Mouse (Mus musculus) forelimb bud, embryonic 11.5 days (tissue): ENCODE results near the gene Msl1.
A peak's percentile ranks its signal among the peaks of the same experiment; 100 is the strongest.

Source experiments
- DNase-seq: peaks from one replicate; pipeline ENCODE4 v3.0.0-alpha.2; 2012; ENCODE audit warnings: low read depth, low spot score

The Msl1 gene

DNA sequence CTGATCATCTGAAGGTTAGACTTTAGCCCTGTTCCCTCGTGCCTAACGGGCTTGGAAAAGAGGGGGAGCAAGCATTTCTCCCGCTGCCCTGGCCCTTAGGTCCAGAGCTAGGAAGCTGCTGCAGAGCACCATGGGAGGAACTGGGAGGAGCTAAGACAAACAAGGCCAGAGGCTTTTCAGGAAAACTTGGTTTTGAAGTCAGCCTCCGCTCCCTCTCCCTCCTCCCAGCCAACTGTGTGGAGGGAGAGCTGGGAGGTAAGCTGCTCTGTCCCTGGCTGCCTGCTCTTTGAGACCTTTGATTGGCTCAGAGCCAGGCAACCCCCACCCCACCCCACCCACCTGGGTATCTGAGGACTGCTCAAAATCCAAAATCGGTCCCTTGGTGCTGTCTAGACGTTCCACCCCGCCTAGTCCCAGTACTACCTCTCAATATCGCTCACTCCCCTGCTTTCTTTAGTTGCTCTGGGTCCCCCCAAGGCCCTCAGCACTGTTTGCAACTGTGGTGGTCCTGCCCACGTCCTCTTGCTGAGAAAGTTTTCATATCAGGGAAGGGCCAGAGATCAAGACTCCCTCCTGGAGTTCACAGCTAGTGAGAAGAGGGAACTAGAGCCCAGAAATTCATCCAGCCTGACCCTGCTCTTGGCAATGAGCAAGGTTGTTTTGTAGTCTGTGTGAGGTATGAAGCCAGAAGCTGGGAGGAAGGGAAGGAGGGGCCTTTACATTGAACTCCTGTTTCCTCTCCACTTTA is 18.3 kb upstream of the Msl1 start:
- peak; percentile 58 for DNase-seq

- no peak for DNase-seq
These were observed 17.4 kb upstream of the Msl1 start for GRCm38 (mm10) chr11:98777888-98778287.

DNA sequence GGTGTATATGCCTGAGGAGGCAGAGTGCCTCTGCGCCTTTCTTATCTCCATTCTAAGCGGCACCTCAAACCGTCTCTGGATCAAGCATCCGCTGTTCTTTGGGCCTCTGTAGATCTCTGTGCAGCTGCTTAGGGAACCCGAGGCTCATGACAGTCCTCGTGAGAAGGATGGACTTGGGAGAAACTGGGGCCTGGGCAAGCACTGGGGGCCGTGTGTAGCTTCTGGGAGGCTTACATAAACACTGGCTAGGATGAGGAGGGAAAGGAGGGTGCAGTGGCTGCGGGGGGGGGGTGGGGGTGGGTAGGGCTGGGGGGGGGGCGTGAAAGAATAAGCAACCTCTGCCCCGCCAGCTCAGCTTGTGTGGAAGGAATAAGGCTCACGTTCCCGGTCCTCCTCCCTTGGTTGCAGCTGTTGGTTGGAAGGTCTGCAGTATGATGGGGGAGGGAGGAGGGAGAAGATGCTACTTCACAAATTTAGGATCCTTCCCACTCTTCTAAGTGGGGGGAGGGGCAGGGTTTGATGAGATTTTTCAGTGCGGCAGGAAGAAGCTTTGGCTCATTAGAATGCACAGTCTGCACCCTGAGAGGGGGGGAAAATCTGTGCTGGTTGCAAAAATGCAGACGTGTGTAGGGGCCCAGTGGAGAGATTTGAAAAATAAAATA is 13.3 kb upstream of the Msl1 start:
- no peak for DNase-seq

DNA sequence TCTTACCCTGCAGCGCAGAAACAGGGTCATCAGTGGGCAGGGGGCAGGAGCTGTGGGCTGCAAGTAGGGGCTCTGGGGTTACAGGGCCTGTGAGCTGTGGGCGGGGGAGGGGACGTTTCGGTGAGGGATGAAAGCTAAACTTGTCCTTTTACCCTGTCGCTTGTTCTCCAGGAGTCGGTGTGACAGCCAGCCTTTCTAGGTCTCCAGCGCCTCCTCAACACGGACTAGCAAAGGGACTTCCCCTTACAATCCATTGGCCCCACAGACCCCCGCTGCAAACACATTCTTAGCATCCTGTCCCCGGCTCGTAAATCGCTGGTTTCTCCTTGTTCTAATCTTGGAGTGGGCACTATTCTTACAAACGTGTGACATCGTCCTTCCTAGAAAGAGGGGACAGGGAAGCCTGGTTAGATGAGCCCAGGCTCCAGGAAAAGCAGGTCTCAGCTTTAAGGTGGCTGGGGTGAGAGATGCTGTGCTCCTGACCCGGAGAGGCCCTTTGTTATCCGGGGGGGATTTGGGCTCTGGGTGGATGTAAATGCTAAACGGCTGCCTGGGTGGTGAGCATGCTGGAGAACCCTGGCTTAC is 12.6 kb upstream of the Msl1 start:
- no peak for DNase-seq

- peak; percentile 83 for DNase-seq
These were observed 12.1 kb upstream of the Msl1 start for GRCm38 (mm10) chr11:98783236-98783696.

DNA sequence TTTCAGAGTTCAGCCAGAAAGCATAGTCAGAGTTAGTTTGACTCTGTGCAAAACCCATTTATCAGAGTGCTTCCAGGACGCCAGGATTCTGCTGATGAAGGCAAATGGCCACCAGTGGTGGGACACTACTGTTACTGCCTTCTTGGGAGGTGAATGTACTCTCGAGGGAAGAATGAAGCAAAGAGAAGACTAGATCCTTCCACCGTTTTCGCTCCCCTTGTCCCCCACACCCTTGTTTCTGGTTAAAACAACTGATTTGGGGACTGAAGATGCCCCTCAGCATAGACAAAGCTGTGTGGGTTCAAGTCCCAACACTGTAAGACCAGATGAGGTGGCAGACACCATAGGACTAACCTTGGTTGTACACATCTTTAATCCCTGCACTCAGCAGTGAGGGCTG is 11.2 kb upstream of the Msl1 start:
- no peak for DNase-seq

DNA sequence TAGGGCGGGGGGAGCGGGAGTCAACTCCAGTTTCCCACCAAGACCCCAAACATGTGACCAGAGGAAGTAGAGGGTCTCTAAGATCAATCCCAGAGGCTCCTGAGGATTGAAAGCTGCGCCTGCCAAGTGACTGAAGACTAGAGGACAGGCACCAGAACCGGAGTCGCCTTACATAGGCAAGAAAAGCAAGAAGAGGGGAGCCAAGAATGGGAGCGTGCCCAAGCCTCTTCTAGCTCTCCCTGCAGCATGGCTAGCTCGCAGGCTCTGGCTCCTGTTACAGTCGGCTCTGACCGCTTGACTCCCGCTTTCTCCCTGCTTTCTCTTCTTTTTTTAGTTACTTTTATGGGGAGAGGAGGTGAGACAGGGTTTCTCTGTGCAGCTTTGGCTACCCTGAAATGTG is 10.1 kb upstream of the Msl1 start:
- DNase-seq = no peak

DNA sequence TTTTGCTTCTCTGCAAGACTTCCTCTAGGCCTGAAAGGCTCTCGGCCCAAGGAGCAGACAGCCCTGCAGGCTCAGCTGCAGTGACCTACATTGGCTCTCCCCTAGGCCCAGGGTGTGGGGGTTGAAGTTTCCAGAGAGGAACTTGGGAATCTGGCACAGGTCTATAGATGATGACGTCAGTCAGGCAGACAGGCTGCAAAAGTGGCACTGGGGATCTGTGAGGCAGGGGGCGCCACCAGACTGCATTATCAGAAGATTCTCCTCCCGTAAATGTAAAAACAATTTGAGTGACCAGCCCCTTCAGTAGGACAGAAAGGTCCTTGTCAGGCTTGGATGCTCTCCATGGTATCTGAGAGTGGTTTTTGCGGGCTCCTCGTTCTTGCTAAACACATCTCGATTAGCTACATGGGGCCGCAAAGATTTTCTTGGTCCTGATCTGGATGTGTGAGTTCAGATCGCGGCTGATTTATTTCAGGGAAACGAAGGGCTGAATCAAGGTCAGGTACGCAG is 9.5 kb upstream of the Msl1 start:
- DNase-seq = no peak

DNA sequence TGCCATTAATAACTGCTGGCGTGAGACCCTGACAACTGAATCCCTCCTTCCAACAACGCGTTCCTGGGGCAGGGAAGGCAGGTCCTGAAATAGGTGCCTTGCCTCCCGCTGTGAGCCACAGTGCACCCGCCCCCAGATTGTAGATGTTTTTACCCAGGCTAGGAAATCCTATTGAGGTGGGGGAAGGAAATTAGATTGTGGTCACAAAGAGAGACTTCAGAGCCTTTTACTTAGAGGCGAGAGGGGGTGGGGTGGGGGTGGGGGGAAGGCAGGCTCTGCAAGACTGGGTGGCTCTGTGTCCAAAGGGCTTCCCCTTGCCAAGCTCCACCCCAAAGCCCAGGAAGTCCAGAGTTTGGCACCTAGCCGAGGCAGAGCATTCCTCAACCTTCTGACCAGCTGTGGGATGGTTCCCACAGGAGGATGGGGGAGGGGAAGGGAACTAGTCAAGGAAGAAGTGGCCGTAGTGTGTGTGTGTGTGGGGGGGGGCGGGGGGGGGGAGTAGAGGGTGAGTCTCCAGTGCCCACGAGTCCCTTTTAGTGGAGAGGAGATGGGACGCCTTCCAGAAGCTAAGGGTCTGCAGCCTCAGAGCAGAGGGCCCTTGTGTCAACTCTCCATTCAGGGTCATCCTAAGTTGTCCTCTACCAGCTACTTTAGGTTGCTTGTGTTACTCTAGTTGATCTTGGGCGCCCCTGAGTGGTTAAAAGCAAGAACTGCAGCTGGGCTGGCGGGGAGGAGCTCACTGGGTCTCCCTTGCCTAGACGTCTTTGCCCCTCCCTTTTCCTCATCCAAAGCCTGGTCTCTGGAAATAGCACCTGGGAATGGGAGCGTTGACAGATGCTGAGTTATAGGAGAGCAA is 8.7 kb upstream of the Msl1 start:
- peak; percentile 97 for DNase-seq

- no peak for DNase-seq
These were observed 8.1 kb upstream of the Msl1 start for GRCm38 (mm10) chr11:98787229-98787628.

DNA sequence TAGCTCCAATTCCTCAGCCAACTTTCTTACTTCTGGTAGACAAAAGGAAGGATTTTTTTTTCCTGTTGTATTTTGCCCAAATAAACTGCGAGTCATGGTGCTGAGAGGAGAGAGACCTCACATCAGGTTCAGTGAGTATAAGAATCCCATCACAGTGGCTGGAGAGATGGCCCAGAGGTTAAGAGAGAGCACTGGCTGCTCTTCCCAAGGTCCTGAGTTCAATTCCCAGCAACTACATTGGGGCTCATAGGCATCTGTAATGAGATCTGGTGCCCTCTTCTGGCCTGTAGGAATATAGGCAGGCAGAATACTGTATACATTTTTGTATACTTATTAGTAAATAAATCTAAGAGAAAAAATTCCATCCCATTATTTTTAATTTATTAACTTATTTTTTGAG is 7.6 kb upstream of the Msl1 start:
- no peak for DNase-seq

- no peak for DNase-seq
These were observed 7.2 kb upstream of the Msl1 start for GRCm38 (mm10) chr11:98788139-98788538.

- peak; percentile 93 for DNase-seq
These were observed 6.6 kb upstream of the Msl1 start for GRCm38 (mm10) chr11:98788550-98789218.

DNA sequence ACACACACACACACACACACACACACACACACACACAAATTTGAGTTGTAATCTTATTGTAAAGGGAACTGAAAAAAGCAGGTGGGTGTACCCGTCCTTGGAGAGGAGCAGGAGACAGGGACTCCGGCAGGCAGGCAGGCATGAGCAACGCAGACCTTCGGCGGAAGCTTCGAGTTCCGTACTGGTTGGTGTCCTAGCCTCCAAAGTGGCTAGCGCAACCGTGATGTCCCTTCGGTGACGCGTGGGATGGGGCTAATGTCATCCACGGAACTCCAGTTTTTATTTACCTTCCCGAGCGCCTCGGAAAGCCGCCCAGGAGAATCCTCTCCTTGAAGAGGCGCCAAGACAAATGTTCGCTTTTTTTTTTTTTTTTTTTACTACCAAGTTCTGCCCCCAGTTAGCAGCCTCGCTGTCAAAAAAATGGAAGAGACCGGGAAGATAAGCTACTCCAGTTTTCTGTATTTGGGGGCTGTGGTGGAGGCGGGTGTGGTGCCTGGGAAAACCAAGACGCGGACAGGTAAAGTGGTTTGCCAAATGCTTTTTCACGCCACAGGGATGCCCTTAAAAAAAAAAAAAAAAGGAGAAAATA is 6.0 kb upstream of the Msl1 start:
- DNase-seq = no peak

DNA sequence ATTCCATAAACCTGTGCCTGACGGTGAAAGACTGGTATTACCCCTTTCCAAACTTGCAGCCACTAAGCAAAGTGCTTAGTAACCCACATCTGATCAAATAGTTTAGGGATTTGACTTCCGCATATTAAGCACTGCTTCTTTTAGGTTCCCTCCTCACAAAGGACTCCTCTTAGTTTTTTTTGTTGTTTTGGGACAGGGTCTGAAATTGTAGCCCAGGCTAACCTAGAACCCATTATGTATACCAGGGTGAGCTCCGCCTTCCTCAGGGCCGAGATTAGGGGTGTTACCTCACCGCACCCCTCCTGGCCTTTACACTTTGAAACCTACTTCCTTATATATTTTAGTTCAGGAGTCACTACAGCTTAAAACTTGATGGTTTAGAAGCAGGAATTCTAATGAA is 5.5 kb upstream of the Msl1 start:
- DNase-seq = no peak

DNA sequence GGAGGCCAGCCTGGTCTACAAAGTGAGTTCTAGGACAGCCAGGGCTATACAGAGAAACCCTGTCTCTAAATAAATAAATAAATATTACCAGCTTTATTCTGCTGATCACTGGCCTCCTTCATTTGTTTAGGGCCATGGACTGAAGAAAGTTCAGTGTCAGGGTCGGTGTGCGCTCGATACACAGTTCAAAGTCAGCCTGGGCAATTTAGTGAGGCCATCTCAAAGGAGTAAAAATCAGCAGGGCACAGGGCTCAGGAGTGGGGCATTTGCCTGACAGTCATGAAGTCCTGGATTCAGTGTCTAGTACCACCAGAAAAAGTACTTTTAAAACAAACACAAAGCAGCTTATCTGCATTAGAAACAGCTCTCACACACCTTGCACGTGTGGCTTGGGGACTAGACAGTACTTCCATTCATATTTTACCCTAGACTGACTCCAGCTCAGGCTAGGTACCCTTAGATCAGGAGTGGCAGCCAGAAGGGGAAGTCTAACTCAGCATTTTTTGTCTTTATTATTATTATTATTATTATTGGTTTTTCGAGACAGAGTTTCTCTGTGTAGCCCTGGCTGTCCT is 4.6 kb upstream of the Msl1 start:
- DNase-seq = no peak

DNA sequence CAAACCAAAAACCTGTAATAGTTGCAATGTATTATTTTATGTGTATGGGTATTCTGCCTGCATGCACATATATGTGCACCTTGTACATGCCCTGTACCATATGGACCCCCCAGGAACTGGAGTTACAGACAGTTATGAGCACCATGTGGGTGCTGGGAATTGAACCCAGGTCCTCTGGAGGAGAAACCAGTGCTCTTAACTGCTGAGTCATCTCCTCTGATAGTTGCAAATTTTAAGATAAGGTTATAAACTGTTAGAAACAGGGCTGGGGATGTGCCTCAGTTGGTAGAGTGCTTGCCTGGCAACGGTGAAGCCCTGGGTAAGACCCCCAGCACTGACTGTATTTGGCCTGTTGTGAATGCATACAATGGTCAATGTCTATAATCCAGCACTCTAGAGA is 3.9 kb upstream of the Msl1 start:
- DNase-seq = no peak

- DNase-seq = no peak
These were observed 3.2 kb upstream of the Msl1 start for GRCm38 (mm10) chr11:98792081-98792480.

DNA sequence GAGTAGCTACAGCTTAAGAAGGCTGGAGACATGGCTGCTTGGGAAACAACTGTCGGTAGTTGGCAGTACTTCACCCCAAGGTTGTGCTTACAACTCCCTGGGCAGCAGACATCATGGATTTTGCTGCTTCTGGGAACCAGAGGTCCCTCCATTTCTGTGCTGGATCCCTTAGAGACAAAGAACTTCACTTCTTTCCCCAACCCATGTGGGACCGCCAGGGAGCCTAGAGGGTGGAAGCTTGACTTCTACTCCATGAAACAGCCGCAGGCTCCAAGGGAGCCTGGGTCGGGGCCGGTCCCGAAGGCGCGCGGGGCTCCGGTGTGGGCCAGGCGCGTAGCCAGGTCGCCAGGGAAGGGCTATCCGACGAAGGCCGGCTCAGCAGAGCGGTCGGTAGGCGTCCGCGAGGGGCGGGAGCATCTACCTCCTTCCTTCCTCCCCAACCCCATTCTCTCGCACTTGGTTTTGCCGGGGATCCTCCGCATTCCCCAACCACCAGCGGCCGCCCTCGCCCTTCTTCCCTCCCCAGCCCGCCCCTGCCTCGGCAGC is 774 bp upstream of the Msl1 start:
- peak; percentile 61 for DNase-seq
